Mouse (Mus musculus) cerebral cortex, adult 2 months (tissue): ENCODE results near the gene Fubp1.

Experiments
- WGBS: fragments of 180-500 bp; shearing (Covaris S2); methylation state at CpG from one replicate; pipeline ENCODE4 v1.1.7; 2018; 5-methylcytosine and 5-hydroxymethylcytosine counted together

Gene Fubp1

GRCm38 (mm10) chr3:152238836-152239235 is 28.6 kb downstream of the Fubp1 start:
- 55% methylated on average over 2 of the region's 2 CpGs for WGBS

- WGBS, result 98% methylated on average over 1 of the region's 1 CpGs
Observed at GRCm38 (mm10) chr3:152239592-152239991, 29.4 kb downstream of the Fubp1 start.

- 82% methylated on average over 3 of the region's 3 CpGs for WGBS
Observed at GRCm38 (mm10) chr3:152241098-152241497, 30.9 kb downstream of the Fubp1 start.

GRCm38 (mm10) chr3:152243304-152243703 is 33.1 kb downstream of the Fubp1 start:
- WGBS, result 81% methylated on average over 4 of the region's 4 CpGs

- 70% methylated on average over 5 of the region's 5 CpGs for WGBS
Observed at GRCm38 (mm10) chr3:152245273-152245910, 35.2 kb downstream of the Fubp1 start.

GRCm38 (mm10) chr3:152247708-152248107 is 37.5 kb downstream of the Fubp1 start:
- 90% methylated on average over 12 of the region's 12 CpGs for WGBS

GRCm38 (mm10) chr3:152250487-152250886 is 40.3 kb downstream of the Fubp1 start:
- WGBS, result 80% methylated on average over 1 of the region's 1 CpGs

GRCm38 (mm10) chr3:152257528-152257927 is 47.3 kb downstream of the Fubp1 start:
- WGBS, result 80% methylated on average over 3 of the region's 3 CpGs

GRCm38 (mm10) chr3:152259409-152259808 is 49.2 kb downstream of the Fubp1 start:
- 28% methylated on average over 8 of the region's 9 CpGs for WGBS

- WGBS, result 88% methylated on average over 1 of the region's 1 CpGs
Observed at GRCm38 (mm10) chr3:152260362-152260761, 50.1 kb downstream of the Fubp1 start.

GRCm38 (mm10) chr3:152261436-152261835 is 51.2 kb downstream of the Fubp1 start:
- WGBS, result 57% methylated on average over 8 of the region's 8 CpGs

- WGBS, result 52% methylated on average over 8 of the region's 8 CpGs
Observed at GRCm38 (mm10) chr3:152261948-152262347, 51.7 kb downstream of the Fubp1 start.

- 78% methylated on average over 10 of the region's 10 CpGs for WGBS
Observed at GRCm38 (mm10) chr3:152264374-152264773, 54.2 kb downstream of the Fubp1 start.

GRCm38 (mm10) chr3:152264830-152265229 is 54.6 kb downstream of the Fubp1 start:
- WGBS, result 76% methylated on average over 12 of the region's 12 CpGs

- WGBS, result 2% methylated on average over 63 of the region's 63 CpGs
Observed at GRCm38 (mm10) chr3:152265351-152266035, 55.3 kb downstream of the Fubp1 start.

GRCm38 (mm10) chr3:152266036-152266421 is 55.8 kb downstream of the Fubp1 start, which contains the start of gene Nexn:
Nexn (minus strand) TSS chr3:152266350.
- WGBS, result 15% methylated on average over 13 of the region's 13 CpGs

GRCm38 (mm10) chr3:152268099-152268498 is 57.9 kb downstream of the Fubp1 start:
- 94% methylated on average over 14 of the region's 14 CpGs for WGBS

GRCm38 (mm10) chr3:152271071-152271710 is 61.0 kb downstream of the Fubp1 start:
- 94% methylated on average over 10 of the region's 10 CpGs for WGBS

GRCm38 (mm10) chr3:152271876-152272275 is 61.7 kb downstream of the Fubp1 start:
- 87% methylated on average over 6 of the region's 6 CpGs for WGBS

- WGBS, result 86% methylated on average over 20 of the region's 20 CpGs
Observed at GRCm38 (mm10) chr3:152272974-152273685, 62.9 kb downstream of the Fubp1 start.

- WGBS, result 82% methylated on average over 8 of the region's 8 CpGs
Observed at GRCm38 (mm10) chr3:152275008-152275407, 64.8 kb downstream of the Fubp1 start.

GRCm38 (mm10) chr3:152276935-152277334 is 66.7 kb downstream of the Fubp1 start:
- WGBS, result 96% methylated on average over 3 of the region's 3 CpGs
